Mouse (Mus musculus) ES-E14 (cell line): ENCODE measurements around the gene Ccnl1. TPM values are rescaled to one million over a fixed set of nuclear protein-coding genes. Genes with fewer than 3 reads are reported as not detected.

Experiments used
- DNase-seq: peaks from one replicate; pipeline ENCODE4 v3.0.0-alpha.2; 2013; ENCODE audit warnings: low read depth, low spot score
- H3K27ac ChIP-seq: 2 replicates; pipeline ENCODE4 v1.5.1; 2012; ENCODE audit warnings: low read depth, mild to moderate bottlenecking, low read length, moderate library complexity, mixed read lengths; ENCODE audit not compliant: poor library complexity, insufficient read depth, severe bottlenecking
- H3K36me3 ChIP-seq: 2 replicates; pipeline ENCODE4 v1.6.1; 2012; ENCODE audit warnings: mild to moderate bottlenecking, low read length, moderate library complexity, mixed read lengths; ENCODE audit not compliant: control insufficient read depth, poor library complexity, insufficient read depth, severe bottlenecking
- H3K4me1 ChIP-seq, 2 experiments: fragments of 150-350 bp in 1 of 2; sonication (generic) in 1 of 2; 2 replicates each; pipeline ENCODE4 v1.6.1; 2012; ENCODE audit warnings: low read length in 2 of 2, mild to moderate bottlenecking in 1 of 2, mixed read lengths in 1 of 2; ENCODE audit not compliant: control insufficient read depth in 2 of 2, insufficient read depth in 2 of 2, poor library complexity in 1 of 2
- H3K4me3 ChIP-seq, 2 experiments: fragments of 150-350 bp in 1 of 2; sonication (generic) in 1 of 2; 2 replicates each; pipeline ENCODE4 v1.5.1; 2012; ENCODE audit warnings: low read length in 2 of 2, low read depth in 1 of 2, mild to moderate bottlenecking in 1 of 2, mixed read lengths in 1 of 2; ENCODE audit not compliant: insufficient read depth in 1 of 2, poor library complexity in 1 of 2, severe bottlenecking in 1 of 2
- H3K9ac ChIP-seq: 2 replicates; pipeline ENCODE4 v1.6.1; 2012; ENCODE audit warnings: low read depth, mild to moderate bottlenecking, low read length, mixed read lengths; ENCODE audit not compliant: poor library complexity, insufficient read depth, severe bottlenecking
- H3K9me3 ChIP-seq: fragments of 150-350 bp; sonication (generic); 2 replicates; pipeline ENCODE4 v1.6.1; 2012; ENCODE audit warnings: low read depth, mild to moderate bottlenecking, low read length; ENCODE audit not compliant: control insufficient read depth, insufficient read depth
- CHD2 ChIP-seq: IDR thresholded peaks from 2 replicates; pipeline ENCODE4 v1.6.1; 2014; ENCODE audit warnings: mild to moderate bottlenecking, low read depth, low read length, inconsistent platforms
- HCFC1 ChIP-seq: IDR thresholded peaks from 2 replicates; pipeline ENCODE4 v1.6.1; 2012; ENCODE audit warnings: low read length, inconsistent platforms, borderline replicate concordance; ENCODE audit not compliant: insufficient read depth
- MAFK ChIP-seq: IDR thresholded peaks from 2 replicates; pipeline ENCODE4 v1.6.1; 2014; ENCODE audit warnings: mild to moderate bottlenecking, low read depth, low read length, inconsistent platforms; ENCODE audit not compliant: insufficient read depth
- ZC3H11A ChIP-seq: IDR thresholded peaks from 2 replicates; pipeline ENCODE4 v1.6.1; 2012; ENCODE audit warnings: low read depth, mild to moderate bottlenecking, inconsistent platforms, low read length, borderline replicate concordance
- ZNF384 ChIP-seq: IDR thresholded peaks from 2 replicates; pipeline ENCODE4 v1.6.1; 2012; ENCODE audit warnings: low read depth, low read length, inconsistent platforms
- in situ Hi-C, 2 experiments: fragments of 600-800 bp; cut with MboI; formaldehyde crosslinking; loops; one replicate each; pipeline ENCODE4 v1.15.1; 2025; ENCODE audit warnings: low sequenced_read_pairs in 2 of 2, inconsistent platforms in 1 of 2; ENCODE audit not compliant: unreplicated experiment in 2 of 2
- total RNA-seq: library from RNA; depleted of rRNA; stranded (reverse); fragments of 300-350 nt; gene quantifications from 2 replicates; pipeline ENCODE4 v1.2.3, GENCODE M21; 2012

The Ccnl1 gene
- total RNA-seq, 1 experiment: 82.8 TPM

DNA sequence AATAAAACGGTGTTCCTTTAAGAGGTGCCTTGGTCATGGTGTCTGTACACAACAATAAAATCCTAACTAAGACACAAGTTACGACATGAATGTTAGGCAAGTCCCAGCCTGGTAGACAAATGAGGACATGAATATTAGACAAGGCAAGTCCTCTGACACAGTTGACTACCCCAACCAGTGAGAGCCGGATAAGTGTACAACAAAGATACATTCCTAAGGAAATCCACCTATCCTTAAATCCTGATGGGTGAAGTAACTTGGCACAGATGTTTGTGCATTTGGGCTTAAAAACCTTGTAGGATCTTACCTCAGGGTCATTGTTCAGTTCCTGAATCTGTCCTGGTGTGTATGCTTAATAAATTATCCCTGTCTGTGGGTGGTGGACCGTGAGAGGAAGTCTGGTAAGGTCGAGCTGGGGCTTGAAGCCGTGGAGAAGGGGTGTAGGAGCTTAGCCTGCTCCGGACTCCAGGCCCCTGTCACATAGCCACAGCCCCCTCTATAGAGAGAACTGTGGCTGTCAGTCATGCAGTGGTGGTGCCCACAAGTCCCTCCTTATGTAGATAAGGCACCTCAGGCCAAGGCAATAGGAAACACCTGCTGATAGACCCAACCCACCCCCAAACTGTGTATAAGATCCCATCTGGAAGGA, 39.4 kb upstream of the Ccnl1 start:
- no peak for DNase-seq
- Histone ChIP-seq H3K36me3 (no peaks in the 10 kb centered on the region), H3K9me3 (no peaks in the 10 kb centered on the region), H3K9ac (no peak overlapping the region), H3K4me1 (no peaks in the 10 kb centered on the region), H3K4me3 (no peak overlapping the region), H3K27ac (no peak overlapping the region)
- no peak for TF ChIP-seq ZC3H11A
- no peak for TF ChIP-seq MAFK
- no peak for TF ChIP-seq CHD2
- TF ChIP-seq ZNF384: no peak
- TF ChIP-seq HCFC1: no peak
- in situ Hi-C loops: no loop called here

DNA sequence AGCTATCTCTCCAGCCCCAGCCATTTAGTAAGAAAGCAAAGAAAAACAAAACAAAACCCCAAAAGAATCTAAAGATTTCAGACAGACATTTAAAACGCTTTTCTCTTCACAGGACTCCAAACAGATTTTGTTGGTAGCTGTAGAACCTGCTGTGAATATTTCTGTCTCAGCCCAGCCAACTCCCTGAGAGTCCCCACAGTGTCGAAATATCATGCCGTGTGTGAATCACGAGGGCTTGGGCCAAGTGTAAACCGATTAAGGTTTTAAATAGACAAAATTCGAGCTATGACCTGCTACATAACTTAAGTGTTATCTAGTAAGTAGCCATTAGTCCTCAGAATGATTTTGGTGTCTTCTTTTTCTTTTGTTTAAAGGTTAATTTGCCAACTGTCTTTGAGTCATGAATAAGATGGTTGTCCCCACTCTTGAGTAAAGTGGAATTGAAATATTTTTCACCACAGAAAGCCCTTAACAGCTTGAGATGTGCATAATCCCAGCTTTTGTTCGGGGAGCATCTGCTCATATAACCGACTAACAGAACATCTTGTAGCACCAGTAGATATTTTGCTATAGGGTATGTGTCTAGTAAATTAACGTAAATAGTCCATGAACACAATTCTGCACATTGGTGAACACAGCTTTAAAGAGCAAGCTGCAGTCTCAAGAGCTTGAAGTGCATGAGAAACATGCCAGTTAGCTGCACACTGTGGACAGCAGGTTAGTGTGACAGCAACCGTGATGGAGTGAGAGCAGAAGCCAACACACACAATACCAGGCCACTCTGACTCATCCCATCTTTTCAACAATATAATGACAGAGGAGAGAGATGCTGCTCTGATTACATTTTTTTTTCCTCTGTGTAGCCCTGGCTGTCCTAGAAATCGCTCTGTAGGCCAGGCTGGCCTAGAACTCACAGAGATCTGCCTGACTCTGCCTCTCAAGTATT, 34.6 kb upstream of the Ccnl1 start:
- no peaks in the 10 kb centered on the region for H3K36me3 ChIP-seq
- no peak overlapping the region for H3K4me3 ChIP-seq
- H3K9me3 ChIP-seq: no peaks in the 10 kb centered on the region
- no peak overlapping the region for H3K9ac ChIP-seq
- H3K27ac ChIP-seq: no peak overlapping the region
- H3K4me1 ChIP-seq: no peaks in the 10 kb centered on the region
- in situ Hi-C loops: no loop called here
- DNase-seq: no peak
- TF ChIP-seq HCFC1 (no peak), MAFK (no peak), CHD2 (no peak), ZNF384 (no peak), ZC3H11A (no peak)

DNA sequence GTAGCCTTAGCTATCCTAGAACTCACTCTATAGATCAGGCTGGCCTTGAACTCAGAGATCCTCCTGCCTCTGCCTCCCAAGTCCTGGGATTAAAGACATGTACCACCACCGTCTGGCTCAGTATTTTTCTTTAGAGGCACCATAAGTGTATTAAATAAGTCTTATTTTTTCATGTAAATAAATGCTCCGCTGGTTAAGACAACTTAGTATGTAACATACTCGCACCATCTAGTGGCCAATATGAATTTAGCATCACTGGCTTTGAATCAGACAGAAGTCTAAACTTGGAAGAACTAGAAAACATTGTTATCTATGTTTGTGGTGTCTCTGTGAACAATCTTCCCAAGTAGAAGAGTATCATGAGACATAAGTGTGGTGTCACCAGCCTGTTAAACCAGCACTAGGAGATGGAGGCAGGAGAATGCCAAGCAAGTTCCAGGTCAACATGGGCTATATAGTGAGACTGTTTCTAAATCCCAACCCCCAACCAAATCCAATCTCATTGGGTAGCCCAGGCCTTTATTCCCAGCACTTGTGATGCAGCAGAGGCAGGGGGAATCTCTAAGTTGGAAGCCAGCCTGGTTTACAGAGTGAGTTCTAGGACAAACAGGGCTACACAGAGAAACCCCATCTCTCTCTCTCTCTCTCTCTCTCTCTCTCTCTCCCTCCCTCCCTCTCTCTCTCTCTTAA, 33.1 kb upstream of the Ccnl1 start:
- Histone ChIP-seq H3K9me3 (no peaks in the 10 kb centered on the region), H3K4me3 (no peak overlapping the region), H3K27ac (no peak overlapping the region), H3K4me1 (no peaks in the 10 kb centered on the region), H3K36me3 (no peaks in the 10 kb centered on the region), H3K9ac (no peak overlapping the region)
- DNase-seq: no peak
- TF ChIP-seq MAFK: no peak
- no peak for TF ChIP-seq ZNF384
- in situ Hi-C loops: no loop called here

DNA sequence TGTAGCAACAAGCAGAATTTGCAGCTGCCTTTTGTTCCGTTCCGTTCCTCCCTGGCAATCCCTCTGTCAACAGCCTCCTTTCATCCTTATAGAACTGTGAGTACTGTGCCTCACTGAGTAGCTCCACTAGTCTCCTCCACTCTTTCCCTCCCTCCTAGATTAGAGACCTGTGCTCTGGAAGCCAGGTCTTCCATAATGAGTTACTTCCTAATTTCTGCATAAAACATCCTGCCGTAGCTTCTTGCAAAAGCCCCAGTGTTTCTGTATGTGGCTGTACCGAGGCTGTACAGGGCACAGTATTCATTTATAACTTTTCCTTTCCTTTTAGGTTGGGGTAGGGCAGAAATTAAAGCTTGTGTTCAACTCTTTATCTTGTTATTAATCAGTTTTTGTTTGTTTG, 32.5 kb upstream of the Ccnl1 start:
- Histone ChIP-seq H3K36me3 (no peaks in the 10 kb centered on the region), H3K4me3 (no peak overlapping the region), H3K4me1 (no peaks in the 10 kb centered on the region), H3K9me3 (no peaks in the 10 kb centered on the region), H3K27ac (no peak overlapping the region), H3K9ac (no peak overlapping the region)
- in situ Hi-C loops: no loop called here
- TF ChIP-seq HCFC1 (no peak), ZC3H11A (no peak), MAFK (no peak), ZNF384 (no peak), CHD2 (no peak)
- no peak for DNase-seq
